Mouse (Mus musculus) liver, embryonic 14.5 days (tissue): ENCODE data around the gene Crybb1.

Experiments used
- CTCF ChIP-seq: IDR thresholded peaks from 2 replicates; pipeline ENCODE4 v1.5.1; 2016; ENCODE audit warnings: antibody characterized with exemption, low read depth, control low read depth
- EP300 ChIP-seq: IDR thresholded peaks from 2 replicates; pipeline ENCODE4 v1.6.1; 2016; ENCODE audit warnings: antibody characterized with exemption, low read depth

DNA sequence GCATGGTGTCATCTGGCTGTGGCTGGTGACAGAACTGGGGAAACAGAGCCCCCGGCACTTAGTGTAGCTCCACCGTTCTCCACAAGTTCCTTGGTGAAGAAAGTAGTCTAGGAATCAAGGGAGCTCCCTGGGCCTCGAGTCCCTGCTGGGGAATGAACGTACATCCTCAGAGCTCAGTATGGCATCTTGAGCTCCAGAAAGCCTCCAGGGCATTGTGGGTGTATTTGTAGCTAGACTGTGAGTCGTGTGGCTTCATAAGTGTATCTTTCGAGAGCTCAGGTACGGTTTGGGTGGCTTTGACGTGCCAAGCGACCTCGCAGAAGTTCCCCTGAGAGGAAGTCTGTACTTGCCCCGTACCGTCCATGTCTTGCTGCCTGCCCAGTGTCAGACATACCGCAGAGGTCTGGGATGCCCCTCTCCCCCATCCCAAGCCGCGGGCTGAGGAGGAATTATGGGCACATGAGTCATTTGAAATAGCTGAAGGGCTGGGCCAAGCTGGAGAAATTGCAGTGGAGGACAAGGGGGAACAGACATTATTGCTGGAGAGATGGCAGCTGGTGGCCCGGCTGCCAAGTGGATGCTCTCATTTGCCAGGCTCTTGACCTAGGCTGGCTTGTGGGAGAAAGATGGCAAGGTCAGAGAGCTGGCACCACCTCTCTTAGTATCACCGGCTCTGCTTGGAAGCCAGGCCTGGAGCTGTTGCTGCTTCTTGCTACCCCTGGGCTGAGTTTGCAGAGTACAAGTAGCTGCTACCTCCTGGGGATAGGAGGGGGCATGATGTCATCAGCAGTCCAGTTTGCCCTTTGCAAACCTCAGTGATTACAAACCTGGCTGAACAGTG lies 23.8 kb downstream of the Crybb1 start:
- no peak for TF ChIP-seq CTCF
- TF ChIP-seq EP300 = no peak
